11 mouse cellular contexts compared by ENCODE assay signal in the genomic region with DNA sequence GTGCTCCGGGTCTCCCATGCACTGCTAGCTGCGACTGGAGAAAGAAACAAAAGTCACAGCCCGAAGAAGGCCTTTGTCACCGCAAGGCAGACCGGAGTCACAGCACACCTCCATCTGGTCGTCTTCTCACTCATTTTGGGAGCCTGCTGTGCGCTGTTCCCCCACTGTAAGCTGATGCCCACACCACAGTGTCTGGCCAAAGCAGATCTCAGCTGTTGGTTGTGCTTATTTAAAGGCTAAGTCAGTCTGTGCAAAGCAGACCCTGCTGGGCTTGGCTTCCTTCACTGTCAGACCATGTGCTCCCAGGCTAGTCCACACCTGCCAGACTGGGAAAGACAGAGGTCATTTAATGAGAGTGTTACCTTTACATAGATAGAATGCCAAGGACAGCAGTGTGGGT.
DNase-seq lines count a peak whose midpoint lies in the region; ATAC-seq and TF ChIP-seq lines count a peak whose summit lies in the region.
"Had no signal": no experiment of that assay in that cellular context is flagged by ENCODE, and none has a peak within 500 bp of the region (broad histone marks: within the 10 kb centered on the region; RNA-seq: fewer than 3 reads in every experiment).

No protein-coding gene starts in this region.

- H3K36me3 ChIP-seq in embryonic facial prominence, embryonic 12.5 days = no peaks in the 10 kb centered on the region
- H3K36me3 ChIP-seq in limb, embryonic 11.5 days (ENCODE audit: control insufficient read depth, insufficient read depth, low read length) = no peaks in the 10 kb centered on the region
- H3K36me3 ChIP-seq: liver, embryonic 15.5 days had no signal

- H3K27me3 ChIP-seq in embryonic facial prominence, embryonic 12.5 days = no peaks in the 10 kb centered on the region
- H3K27me3 ChIP-seq in limb, embryonic 11.5 days (ENCODE audit: control insufficient read depth, insufficient read depth, low read length) = no peaks in the 10 kb centered on the region
- H3K27me3 ChIP-seq: liver, embryonic 15.5 days had no signal

- peak overlapping the region; percentile 59 for H3K27ac ChIP-seq in gastrocnemius, adult 2 months
- H3K27ac ChIP-seq in embryonic facial prominence, embryonic 12.5 days = peak overlapping the region; percentile 69
- H3K27ac ChIP-seq in limb, embryonic 11.5 days (replicated peaks; ENCODE audit: low read depth, low read length) = peak overlapping the region; percentile 22
- H3K27ac ChIP-seq: liver, embryonic 15.5 days had no signal

- H3K4me3 ChIP-seq in gastrocnemius, adult 2 months = no peak overlapping the region
- H3K4me3 ChIP-seq in embryonic facial prominence, embryonic 12.5 days = no peak overlapping the region
- H3K4me3 ChIP-seq in limb, embryonic 11.5 days (ENCODE audit: low read depth, low read length) = no peak overlapping the region
- H3K4me3 ChIP-seq: liver, embryonic 15.5 days had no signal

- intact Hi-C loops in gastrocnemius, adult 2 months (cut with DNase I) = no loop called here
- intact Hi-C loops in gastrocnemius, postnatal 36 days (cut with DNase I) = no loop called here

- peak; percentile 40 for DNase-seq in gastrocnemius, adult 2 months
- no peak for DNase-seq in gastrocnemius, postnatal 36 days
- peak; percentile 37 for DNase-seq in limb, embryonic 11.5 days (ENCODE audit: low spot score)
- DNase-seq in adrenal gland, postnatal 4 days (ENCODE audit: low spot score in 2 of 2) = no peak
- DNase-seq in lung, postnatal 14 days = no peak
- no peak for DNase-seq in heart, adult 18-20 months
- DNase-seq: kidney, adult 2 months; retina, postnatal 1 day had no signal

- no peaks in the 10 kb centered on the region; the same call in 1 of the 2 replicates for H3K9me3 ChIP-seq in embryonic facial prominence, embryonic 12.5 days
- H3K9me3 ChIP-seq in limb, embryonic 11.5 days (ENCODE audit: control insufficient read depth, low read length) = peaks cover 4% of the 10 kb centered on the region; the same call in 1 of the 2 replicates
- H3K9me3 ChIP-seq: liver, embryonic 15.5 days had no signal

- peaks cover 58% of the 10 kb centered on the region for H3K4me1 ChIP-seq in embryonic facial prominence, embryonic 12.5 days
- H3K4me1 ChIP-seq in limb, embryonic 11.5 days (ENCODE audit: control insufficient read depth, insufficient read depth, low read length) = peaks cover 38% of the 10 kb centered on the region
- H3K4me1 ChIP-seq: liver, embryonic 15.5 days had no signal

- H3K9ac ChIP-seq in embryonic facial prominence, embryonic 12.5 days = no peak overlapping the region
- no peak overlapping the region for H3K9ac ChIP-seq in limb, embryonic 11.5 days (ENCODE audit: low read length)
- H3K9ac ChIP-seq: liver, embryonic 15.5 days had no signal

- no peak overlapping the region for H3K4me2 ChIP-seq in embryonic facial prominence, embryonic 12.5 days (replicated peaks)
- no peak overlapping the region for H3K4me2 ChIP-seq in limb, embryonic 11.5 days (ENCODE audit: low read depth, severe bottlenecking)
- H3K4me2 ChIP-seq: liver, embryonic 15.5 days had no signal

- 47% methylated on average over 7 of the region's 7 CpGs for WGBS in embryonic facial prominence, embryonic 12.5 days
- 51% methylated on average over 7 of the region's 7 CpGs for WGBS in limb, embryonic 11.5 days

- TF ChIP-seq CTCF in gastrocnemius, adult 2 months (IDR thresholded peaks at IDR 0.05) = no peak

- peak; percentile 43; the same call in 1 of the 2 replicates for ATAC-seq in cerebellum, adult (ENCODE audit: insufficient number of reproducible peaks, low FRiP score, low TSS enrichment)
- ATAC-seq in embryonic facial prominence, embryonic 12.5 days (ENCODE audit: insufficient number of reproducible peaks, insufficient read depth, low FRiP score, low TSS enrichment) = no peak
- ATAC-seq in limb, embryonic 11.5 days (ENCODE audit: insufficient number of reproducible peaks, low FRiP score, low TSS enrichment, low read depth) = no peak

Comparison
In these comparisons a context has a peak if more than half of its experiments do, and no peak if none do; other contexts are left out.
1. DNase-seq: peak in gastrocnemius, adult 2 months (single experiment) and limb, embryonic 11.5 days (single experiment); none in gastrocnemius, postnatal 36 days (0 of 2), adrenal gland, postnatal 4 days (0 of 2), lung, postnatal 14 days (single experiment) and heart, adult 18-20 months (0 of 2).
2. Peak in every context shown above with its lines, with median percentiles within 50 percentile points of each other: H3K27ac ChIP-seq.